Mouse (Mus musculus) CD8-positive naive resting alpha-beta T cell, adult 2 months (primary cell): Measurements from ENCODE around the gene Golga1.

Experiments
- DNase-seq, 2 experiments: peaks; one replicate each; pipeline ENCODE4 v3.0.0; 2022; ENCODE audit warnings: low read depth in 2 of 2, low spot score in 2 of 2

Golga1 gene

DNA sequence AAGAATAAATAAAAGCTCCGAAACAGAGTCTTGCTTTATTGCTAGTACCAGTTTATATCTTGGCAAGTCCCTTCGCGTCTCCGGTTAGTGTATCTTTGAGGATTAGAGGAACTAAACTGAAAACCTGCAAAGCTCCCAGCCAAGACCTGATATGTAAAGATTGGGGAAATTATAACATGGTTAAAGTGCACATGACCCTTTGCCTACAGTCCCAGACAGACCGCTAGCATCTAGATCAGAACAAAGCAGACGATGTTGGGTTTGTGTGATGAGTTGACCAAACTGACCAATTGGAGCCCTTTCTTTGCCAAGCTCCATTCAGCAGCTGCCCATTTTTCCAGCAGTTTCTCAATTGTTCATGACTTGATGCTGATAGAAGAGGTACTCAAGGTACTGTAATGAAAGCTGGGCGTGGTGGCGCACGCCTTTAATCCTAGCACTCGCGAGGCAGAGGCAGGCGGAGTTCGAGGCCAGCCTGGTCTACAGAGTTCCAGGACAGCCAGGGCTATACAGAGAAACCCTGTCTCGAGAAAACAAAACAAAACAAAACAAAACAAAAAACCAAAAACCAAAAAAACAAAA, 59.1 kb downstream of the Golga1 start:
- no peak for DNase-seq

DNA sequence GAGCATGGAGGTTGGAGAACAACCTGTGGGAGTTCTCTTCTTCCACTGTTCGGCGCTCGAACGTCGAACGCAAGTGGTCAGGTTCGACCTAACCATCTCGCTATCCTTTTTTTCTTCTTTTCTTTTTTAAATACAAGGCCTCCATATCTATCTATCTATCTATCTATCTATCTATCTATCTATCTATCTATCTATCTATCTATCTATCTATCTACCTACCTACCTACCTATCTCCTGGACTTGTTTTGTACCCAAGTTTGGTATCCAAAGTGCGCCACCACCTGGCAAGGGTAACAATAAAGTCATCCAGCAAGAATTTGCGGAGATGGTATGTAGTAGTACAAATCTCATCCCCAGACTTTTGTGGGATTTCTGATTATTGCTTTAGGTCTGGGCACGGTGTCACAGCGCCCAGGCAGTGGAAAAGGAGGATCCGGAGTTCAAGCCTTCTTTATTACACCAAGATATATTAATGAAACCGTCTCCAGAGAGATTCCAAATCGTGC, 59.7 kb downstream of the Golga1 start, which contains the start of gene Rpl35:
Gene Rpl35 (minus strand): TSS at position 51 of the 506 bp plus-strand sequence.
- DNase-seq, result peak; percentile 36 to 63

DNA sequence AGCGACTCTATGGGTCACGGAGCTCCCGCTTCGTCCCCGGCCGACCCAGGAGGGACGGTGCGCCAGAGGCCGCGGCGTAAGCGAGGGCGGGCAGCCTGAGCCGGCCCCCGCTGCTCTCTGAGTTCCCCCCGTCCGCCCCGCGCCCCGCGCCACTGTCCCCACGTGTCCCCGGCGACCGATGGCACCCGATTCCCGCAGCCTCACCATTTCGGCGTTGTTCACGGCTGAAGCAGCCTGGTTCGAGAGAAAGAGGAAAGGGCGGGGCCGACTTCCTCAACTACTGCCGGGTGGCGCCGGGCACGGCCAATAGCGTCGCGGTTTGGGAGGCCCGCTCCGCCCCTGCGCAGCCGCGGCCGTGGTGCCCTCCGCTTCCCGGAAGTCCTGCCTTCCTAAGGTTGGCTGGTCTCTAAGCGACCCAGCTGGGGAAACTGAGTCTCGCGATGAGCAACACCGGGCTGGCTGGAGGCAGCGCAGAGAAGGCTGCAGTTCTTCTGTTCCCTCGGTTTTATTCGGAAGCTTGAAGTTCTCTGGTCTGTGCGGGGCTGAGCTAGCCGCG, 60.4 kb downstream of the Golga1 start, which contains the start of gene Arpc5l:
Gene Arpc5l (plus strand): TSS at position 469 of the 556 bp plus-strand sequence.
- peak; percentile 84 for DNase-seq

DNA sequence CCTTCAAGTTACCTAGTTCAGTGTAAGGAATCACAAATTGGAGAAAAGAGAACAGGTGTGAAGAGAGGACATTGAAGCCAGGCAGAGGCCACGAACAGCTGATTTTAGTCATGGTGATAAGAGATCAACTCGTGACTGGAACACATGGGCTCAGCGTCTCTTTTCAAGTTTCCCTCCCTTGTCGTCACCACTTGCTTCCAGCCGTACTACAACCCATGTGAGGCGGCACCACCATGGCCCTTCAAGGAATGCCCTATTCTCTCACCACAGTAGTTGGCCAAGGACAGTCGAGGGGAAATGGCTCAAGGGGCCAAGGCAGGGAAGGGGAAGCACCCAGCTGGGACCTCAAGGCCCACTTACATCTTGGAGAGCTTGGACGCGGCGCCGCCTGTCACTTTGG, 61.0 kb downstream of the Golga1 start:
- peak; percentile 26 to 37 for DNase-seq

DNA sequence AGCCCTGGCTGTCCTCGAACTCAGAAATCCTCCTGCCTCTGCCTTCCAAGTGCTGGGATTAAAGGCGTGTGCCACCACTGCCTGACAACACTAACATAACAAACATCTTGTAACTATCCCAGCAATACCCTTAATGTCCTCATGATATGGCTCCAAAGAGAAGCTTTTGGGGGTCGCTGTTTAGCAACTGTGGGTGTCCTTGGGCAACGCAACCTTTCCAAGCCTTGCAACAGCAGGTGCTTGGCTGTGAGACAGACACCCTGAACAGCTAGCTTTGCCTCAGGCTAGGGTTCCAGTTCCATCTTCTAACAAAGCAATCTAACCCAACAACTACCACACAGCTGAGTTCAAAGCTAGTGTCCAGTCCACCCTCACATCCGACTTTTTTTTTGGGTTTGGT, 61.8 kb downstream of the Golga1 start:
- no peak for DNase-seq

DNA sequence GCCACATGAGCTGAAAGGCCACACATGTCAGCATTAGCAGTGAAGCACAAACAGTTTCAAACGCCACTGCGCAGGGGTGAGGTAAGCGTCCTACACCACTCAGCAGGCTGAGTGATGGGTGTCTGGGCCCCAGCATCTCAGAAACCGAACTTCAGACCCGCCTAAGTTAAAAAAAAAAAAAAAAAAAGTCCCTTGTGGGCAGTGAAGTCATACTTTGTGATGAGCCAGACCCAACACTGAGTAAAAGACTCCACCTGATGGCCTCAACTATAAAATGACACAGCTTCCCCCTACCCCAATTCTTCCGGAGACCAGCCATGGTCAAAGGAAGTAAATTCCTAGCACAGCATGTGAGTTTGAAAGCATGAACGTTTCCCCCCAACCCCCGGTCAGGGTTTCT, 62.2 kb downstream of the Golga1 start:
- no peak for DNase-seq

DNA sequence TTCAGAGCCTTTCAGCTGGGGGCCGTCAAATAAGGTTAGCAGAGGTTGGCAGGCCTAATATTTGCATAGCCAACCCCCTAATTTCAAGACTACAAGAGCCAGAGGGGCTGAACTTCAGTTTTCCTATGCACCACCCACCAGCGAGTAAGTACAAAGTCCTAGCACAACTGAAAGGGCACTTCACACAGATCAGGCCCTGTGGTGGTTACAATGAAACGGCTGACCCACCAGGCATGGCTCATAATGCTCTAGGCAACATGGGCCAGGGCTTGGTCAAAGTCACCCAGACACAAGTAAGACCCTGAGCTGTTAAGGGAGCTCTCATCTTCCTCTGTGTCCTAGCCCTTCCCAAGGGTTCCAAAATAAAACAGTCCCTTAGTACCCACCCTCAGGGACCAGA, 63.5 kb downstream of the Golga1 start:
- DNase-seq, result no peak

DNA sequence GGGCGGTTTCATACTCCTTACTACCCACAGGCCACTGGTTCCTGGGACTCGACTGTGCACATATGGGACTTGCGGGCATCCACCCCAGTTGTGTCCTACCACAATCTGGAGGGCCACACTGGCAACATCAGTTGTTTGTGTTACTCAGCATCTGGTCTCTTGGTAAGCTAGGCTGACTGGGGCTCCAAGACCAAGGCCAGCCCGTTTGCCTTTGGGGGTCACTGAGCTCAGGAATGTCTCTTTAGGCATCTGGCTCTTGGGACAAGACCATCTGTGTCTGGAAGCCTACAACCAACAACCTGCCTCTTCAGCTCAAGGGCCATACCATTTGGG, 64.8 kb downstream of the Golga1 start:
- DNase-seq, result no peak

DNA sequence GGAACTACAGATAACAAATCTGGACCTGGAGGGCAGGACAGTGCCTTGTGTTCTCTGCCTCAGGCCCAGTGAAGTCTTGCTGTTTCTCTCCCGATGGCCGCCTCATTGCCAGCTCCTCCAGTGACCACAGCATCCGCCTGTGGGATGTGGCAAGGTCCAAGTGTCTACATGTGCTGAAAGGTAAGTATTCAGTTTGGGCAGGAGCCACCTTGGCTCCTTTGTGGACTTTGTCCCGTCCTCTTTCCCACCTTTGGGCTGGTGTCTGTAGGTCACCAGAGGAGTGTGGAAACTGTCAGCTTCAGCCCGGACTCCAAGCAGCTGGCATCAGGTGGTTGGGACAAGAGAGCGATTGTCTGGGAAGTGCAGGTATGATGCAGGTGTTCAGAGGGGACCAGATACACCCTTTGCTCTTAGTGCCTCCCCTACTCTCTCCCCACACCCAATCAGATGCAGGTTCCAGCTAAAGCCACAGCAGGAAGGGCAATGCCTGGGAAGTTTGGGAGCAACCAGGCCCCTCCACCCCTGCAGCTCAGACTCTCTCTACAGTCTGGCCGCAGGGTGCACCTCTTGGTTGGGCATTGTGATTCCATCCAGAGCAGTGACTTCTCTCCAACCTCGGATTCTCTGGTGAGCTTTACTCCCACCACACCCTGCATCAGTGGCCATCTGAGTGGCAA, 65.3 kb downstream of the Golga1 start:
- DNase-seq, result no peak

DNA sequence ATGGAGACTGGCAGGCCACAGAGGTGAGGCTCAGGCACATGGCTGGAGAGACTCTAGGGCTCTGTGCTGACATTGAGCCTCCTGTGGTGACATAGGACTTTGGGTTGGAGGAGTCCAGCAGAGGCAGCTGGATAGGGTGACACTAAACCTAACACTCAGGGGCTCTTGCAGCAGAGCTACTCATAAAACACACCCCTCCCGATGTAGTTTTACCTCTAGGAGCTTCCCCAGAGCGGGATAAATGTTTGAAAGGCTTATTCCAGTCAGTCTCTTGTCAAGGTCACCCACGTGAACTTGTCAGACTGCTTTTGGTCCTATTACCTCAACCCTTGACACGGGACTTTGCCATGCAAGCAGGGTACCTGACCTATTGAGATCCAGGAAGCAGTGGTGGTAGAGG, 66.0 kb downstream of the Golga1 start:
- no peak for DNase-seq

DNA sequence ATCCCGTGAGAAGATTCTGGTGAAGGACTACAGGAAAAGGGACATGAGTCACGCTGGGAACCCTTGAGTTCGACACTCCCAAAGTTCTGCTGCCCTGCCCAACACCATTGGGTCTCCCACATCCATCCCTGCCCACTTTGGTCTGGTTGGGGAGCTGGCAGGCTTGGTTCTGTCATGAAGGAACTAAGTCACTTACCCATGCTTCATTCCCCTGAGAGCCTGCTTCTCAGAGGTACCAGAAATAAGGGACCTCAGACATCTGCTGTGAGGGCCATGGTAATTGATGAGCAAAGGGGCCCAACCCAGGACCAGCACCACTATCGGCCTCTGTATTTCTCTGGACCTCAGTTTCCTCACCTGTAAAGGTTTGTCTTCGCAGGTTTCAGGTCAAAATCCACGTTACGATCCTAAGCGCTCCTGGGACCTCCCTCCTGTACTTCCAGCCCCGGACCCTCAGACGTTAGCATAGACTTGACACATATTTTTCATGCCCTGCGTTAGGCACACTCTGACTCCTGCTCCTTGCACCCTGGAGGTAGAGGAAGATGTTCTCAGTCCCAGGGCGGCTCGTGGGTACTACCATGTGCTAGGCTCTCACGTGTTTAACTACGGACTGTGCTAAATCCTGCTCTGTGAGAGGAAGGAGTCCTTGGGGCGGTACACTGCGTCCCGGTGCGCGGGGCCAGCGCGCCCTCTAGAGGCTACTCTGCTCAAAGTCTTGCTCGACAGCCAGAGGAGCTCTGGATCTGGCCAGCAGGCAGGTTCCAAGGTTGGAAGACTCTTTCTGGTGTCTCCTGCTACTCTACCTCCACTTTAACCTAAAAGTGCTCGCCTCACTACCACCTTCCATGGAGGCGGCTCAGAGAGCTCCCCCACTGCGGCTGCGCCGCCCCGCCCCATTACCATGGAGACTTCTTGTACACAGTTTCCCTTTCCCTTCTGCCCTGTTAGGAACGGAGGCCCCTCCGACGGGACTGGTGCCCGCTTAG, 67.7 kb downstream of the Golga1 start, which contains the start of gene Wdr38:
Gene Wdr38 (plus strand): TSS at position 91 of the 989 bp plus-strand sequence.
- DNase-seq, result peak; percentile 83 to 86

DNA sequence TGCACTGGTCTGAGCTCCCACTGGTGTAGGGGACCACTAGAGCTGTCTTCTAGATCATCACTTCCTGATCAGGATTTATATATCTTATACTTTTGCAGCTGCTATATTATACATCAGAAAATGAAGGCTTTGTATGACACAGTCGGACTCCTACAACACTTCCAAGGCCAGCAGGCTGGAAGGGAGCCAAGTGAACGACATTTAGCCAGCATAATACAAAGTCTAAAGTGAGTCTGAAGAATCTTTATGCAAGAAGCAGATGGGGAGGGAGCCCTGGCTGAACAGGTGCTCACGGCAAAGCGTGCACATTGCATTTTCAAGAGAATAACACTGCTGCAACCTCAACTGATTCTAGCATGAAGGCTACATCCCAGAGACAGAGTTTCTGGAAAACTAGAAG, 72.9 kb downstream of the Golga1 start:
- no peak for DNase-seq

DNA sequence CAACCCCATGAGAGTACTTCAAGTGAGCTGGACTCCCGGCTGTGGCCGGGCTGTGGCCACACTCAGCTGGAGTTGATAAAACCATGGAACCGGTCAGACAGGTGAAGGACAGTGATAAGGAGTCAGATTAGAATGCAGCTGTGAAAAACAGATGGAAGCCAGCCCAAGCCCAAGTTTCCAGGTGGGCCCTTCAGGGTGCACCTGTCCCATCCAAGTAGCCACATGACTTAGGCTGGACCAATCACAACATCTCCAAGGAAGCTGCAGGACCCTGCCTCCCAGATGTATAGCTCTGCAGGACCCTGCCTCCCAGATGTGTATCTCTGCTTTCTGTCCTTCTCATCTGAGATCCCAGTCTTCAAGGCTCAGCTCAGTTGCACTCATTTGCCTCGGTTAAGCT, 73.3 kb downstream of the Golga1 start:
- no peak for DNase-seq

DNA sequence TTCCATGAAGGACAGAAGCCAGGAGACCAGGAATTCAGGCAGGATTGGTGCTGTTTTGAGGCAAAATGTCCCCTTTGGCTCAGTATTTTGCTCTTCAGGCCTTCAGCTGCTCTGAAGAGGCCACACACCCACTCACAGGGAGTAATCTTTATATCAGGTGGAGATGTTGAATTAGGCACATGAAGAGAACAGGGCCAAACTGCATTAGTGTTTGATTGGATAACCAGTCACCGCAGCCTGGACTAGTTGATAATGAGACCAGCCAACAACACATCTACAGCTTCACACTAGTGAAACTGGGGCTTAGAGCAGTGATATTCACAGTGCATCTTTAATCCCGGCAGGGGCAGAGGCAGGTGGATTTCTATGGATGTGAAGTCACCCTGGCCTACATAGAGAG, 76.4 kb downstream of the Golga1 start:
- DNase-seq, result no peak

DNA sequence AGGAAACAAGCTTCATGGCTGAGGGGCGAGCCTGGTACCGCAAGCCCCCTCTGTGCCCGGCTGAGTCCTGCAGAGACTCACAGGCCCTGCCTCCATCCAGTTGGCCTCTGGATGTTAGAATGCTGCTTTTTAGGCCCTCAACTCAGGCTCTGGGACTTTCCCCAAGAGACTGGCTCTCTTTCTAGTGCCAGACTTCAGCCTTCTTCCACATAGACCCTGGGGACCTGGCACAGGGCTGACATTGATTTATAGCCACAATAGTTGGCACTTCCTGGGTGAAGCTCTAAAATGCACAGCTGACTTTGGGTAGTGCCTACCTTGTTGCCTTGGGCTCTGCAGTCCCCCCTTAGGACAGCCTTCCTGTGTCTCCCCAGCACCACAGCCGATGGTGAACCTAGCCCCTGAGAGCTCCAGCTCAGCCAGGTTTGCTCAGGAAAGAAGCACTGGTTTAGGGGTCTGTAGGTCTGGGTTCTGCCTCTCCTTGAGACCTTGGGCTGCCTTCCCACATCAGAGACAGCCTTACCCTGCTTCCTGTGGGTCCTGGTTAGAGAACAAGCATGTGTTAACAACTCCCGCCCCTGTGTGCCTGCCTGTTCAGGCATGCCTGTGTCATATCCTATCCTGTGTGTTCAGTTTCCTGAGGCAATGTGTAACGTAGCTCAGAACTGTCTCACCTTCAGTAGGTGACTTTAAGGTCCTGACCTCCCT, 77.4 kb downstream of the Golga1 start:
- DNase-seq, result peak; percentile 51 to 60

DNA sequence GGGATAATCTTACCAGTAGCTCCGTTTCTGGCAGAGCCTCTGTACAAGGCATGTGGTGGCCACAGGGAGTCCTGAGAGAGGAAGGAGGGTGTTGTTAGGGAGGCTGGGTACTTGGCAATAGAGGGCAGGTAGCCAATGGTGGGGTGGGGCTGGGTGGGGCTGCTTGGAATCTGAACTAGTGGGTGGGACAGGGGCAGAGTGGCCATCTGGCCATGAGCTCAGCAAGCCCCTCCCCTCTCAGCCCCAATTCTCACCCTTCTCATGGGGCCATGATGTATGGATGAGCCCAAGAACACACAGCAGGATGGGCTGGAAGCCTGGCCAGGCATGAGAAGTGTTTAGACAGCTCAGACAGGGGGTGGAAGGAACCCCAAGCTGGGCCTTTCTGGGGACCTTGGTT, 78.0 kb downstream of the Golga1 start:
- DNase-seq, result no peak

DNA sequence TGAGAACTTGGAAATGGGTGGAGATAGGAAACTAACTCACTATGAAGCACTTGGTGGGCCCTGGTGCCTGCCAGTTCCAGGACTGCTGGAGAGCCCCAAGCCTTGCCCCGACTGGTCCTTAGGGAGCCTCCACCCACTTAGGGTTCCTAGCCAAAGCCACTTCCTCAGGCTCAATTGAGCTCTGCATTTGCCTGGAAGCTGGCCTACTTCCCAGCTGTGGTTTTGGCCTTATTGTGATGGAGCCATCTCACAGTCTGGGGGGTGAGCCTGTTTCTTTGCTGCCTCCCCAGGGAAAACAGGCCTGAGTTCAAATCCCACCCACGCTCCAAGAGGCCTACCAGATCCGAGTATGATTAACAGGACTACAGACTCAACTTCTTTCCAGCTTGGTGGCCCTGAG, 78.8 kb downstream of the Golga1 start:
- no peak for DNase-seq

DNA sequence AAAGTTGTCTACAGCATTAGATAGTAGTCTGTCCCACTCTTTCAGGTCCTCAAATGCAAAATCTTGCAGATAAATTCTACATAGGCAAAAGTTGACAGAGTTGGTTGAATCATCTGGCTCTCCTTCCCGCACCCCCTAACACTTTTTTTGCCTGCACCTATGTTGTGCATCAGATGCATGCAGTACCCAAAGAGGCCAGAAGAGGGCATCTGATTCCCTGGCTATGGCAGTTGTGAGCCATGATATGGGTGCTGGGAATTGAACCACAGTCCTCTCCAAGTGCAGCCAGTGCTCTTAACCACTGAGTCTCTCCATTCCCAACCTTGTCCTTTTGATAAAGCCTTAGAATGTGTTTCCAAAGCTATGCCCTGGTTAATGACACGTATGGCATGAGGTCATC, 81.9 kb downstream of the Golga1 start:
- DNase-seq, result no peak

DNA sequence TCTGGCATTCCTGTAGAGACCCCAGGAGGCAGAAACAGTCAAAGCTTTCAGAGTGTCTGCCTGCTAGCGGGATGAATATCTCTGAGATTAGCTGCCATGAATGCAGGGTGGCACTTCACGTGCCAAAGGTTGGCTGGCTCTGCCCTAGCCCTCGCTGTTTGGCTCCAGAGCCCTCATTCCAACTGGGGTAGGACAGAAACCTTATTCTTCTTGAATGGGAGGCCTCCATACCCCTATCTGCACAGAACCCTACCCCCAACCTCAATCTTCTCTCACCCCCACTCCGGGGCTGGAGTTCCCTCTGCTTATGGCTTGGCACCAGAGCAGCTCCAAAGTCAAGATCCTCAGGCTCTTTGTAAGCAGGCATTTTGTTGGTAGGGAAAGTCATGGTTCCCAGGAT, 87.5 kb downstream of the Golga1 start:
- no peak for DNase-seq

DNA sequence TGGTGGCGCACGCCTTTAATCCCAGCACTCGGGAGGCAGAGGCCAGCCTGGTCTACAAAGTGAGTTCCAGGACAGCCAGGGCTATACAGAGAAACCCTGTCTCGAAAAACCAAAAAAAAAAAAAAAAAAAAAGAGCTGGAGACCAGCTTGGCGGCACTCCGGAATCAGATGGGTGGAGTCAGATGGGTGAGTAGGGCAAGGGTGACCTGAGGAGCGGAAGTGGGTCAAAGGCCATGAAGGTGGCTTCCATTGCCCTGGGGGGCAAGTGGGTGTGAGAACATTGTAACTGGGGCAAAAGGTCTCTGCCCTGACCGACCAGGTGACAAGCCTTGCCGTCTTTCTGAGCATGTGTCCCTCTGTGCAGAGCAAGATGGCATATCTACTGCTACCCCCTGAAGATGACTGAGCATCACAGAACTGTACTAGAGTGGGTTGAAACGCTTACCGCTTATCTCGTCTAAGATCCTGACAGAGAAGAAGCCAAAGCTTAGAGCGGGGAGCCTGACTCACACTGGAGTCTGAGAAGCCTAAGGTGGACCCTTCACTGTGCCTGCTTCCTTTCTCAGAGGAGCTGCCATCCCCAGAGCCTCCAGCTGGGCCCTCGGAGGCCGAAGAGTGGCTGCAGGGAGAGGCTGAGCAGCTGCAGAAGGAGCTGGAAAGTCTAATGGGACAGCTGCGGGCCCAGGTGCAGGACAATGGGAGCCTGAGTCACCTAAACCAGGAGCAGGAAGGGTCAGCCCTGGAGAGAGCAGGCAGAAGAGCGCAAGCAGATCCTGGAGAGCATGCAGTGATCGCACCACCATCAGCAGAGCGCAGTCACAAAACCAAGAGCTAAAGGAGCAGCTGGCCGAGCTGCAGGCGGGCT, 89.2 kb downstream of the Golga1 start:
- DNase-seq, result no peak
